Mouse (Mus musculus) midbrain, embryonic 11.5 days (tissue): Measurements from ENCODE around the gene Crybg3. TPM values are rescaled to one million over a fixed set of nuclear protein-coding genes. Genes with fewer than 3 reads are reported as not detected.

Experiments used
- ATAC-seq: fragments of 200-750 bp; cut with Nextera tagmentation; 2 replicates; pipeline ENCODE4 v1.8.0; 2017; ENCODE audit warnings: moderate TSS enrichment, moderate library complexity; ENCODE audit not compliant: low FRiP score
- DNase-seq: peaks from one replicate; pipeline ENCODE4 v3.0.0; 2015; ENCODE audit warnings: low spot score; ENCODE audit errors: missing footprints
- H3K27ac ChIP-seq: fragments of 300-500 bp; sonication (generic); 2 replicates; pipeline ENCODE4 v1.5.1; 2014; ENCODE audit warnings: low read depth, low read length
- H3K27me3 ChIP-seq: fragments of 300-500 bp; sonication (generic); 2 replicates; pipeline ENCODE4 v1.6.1; 2014; ENCODE audit warnings: mild to moderate bottlenecking, low read length, moderate library complexity, mixed read lengths; ENCODE audit not compliant: control insufficient read depth, insufficient read depth
- H3K36me3 ChIP-seq: fragments of 300-500 bp; sonication (generic); 2 replicates; pipeline ENCODE4 v1.6.1; 2014; ENCODE audit warnings: mild to moderate bottlenecking, low read length, moderate library complexity, mixed read lengths; ENCODE audit not compliant: control insufficient read depth, insufficient read depth
- H3K4me1 ChIP-seq: fragments of 300-500 bp; sonication (generic); 2 replicates; pipeline ENCODE4 v1.6.1; 2014; ENCODE audit warnings: low read length; ENCODE audit not compliant: control insufficient read depth, insufficient read depth
- H3K4me2 ChIP-seq: fragments of 300-500 bp; sonication (generic); 2 replicates; pipeline ENCODE4 v1.6.1; 2014; ENCODE audit warnings: mild to moderate bottlenecking, moderate library complexity
- H3K4me3 ChIP-seq: fragments of 300-500 bp; sonication (generic); 2 replicates; pipeline ENCODE4 v1.5.1; 2014; ENCODE audit warnings: low read depth, low read length
- H3K9ac ChIP-seq: fragments of 300-500 bp; sonication (generic); 2 replicates; pipeline ENCODE4 v1.6.1; 2014; ENCODE audit warnings: low read length
- H3K9me3 ChIP-seq: fragments of 300-500 bp; sonication (generic); 2 replicates; pipeline ENCODE4 v1.6.1; 2016; ENCODE audit warnings: low read length; ENCODE audit not compliant: control insufficient read depth
- WGBS: fragments of 180-500 bp; shearing (Covaris S2); extraction: QIAGEN DNeasy Blood & Tissue Kit; methylation state at CpG from one replicate; pipeline ENCODE4 v1.1.7; 2014; 5-methylcytosine and 5-hydroxymethylcytosine counted together
- polyA plus RNA-seq: library from polyadenylated mRNA; unstranded; fragments of >200 nt; fragmentation: Nextera tagmentation; extraction: Ambion mirVana; gene quantifications from 2 replicates; pipeline ENCODE4 v1.2.1, GENCODE M21; 2014

Gene Crybg3
- polyA plus RNA-seq, 1 experiment from 2014 or later: 6.5 TPM

DNA sequence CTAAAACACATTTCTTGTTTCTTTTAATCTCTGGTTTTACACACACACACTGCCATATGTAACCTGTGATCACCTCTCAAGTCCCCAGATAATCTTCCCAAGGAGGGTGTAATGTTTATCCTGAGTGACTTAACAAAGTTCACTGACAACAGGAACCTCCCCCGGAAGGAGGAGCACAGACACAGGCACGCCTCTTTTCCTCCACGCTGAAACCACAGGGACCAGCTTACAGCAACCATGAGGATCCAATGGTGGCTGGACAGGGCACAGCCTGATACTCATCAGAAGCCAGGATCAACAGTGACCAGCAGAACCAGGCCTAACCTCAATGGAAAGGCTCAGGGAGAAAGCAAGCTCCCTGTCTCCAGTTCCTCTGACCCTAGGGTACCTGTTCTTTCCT lies 68.2 kb downstream of the Crybg3 start:
- WGBS: 37% methylated on average over 3 of the region's 3 CpGs
- Histone ChIP-seq H3K36me3 (no peaks in the 10 kb centered on the region), H3K4me3 (no peak overlapping the region), H3K4me2 (no peak overlapping the region), H3K27ac (no peak overlapping the region), H3K9me3 (no peaks in the 10 kb centered on the region), H3K9ac (no peak overlapping the region), H3K27me3 (no peaks in the 10 kb centered on the region), H3K4me1 (no peaks in the 10 kb centered on the region)
- no peak for DNase-seq
- ATAC-seq: no peak

DNA sequence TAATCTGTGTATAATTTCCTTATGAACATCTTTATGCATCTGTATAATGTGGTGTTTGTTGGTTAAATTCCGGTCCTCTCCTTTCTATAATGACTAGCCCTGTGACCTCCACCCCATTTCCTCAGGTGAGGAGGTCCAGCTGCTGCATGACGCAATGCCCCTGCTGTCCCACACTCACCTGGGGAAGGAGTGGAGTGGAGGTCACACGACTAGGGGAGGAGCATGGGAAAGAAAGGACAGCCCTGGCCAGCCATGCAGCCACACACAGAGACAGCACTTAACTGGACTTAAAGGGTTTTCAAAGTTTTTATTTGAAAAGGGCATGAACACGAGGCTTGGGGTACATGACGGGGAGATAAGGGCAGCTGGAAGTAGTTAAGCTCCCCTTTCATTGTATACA lies 69.5 kb downstream of the Crybg3 start:
- no peak overlapping the region for H3K4me2 ChIP-seq
- ATAC-seq (no peak), DNase-seq (no peak)
- H3K4me3 ChIP-seq: no peak overlapping the region
- H3K4me1 ChIP-seq: no peaks in the 10 kb centered on the region
- H3K9ac ChIP-seq: no peak overlapping the region
- no peaks in the 10 kb centered on the region for H3K9me3 ChIP-seq
- 83% methylated on average over 5 of the region's 5 CpGs for WGBS
- no peaks in the 10 kb centered on the region for H3K36me3 ChIP-seq
- no peak overlapping the region for H3K27ac ChIP-seq
- no peaks in the 10 kb centered on the region for H3K27me3 ChIP-seq

DNA sequence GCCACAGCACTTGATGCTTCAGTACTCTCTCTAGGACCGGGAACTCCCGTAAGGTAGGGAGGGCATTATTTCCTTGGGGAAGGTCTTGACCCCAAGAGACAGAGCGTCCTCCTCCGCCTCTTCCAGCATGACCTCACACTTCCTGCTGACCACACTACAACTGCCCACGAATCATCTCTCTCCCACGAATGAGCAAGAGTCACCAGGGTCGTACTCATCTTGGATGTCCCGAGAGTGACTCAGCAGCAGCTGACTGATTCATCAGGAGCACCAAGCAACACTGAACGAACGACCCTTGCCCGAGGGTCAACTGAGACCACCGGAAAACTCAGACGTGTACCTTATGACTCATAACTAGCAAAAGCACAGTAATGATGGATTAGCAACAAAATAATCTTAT lies 71.2 kb downstream of the Crybg3 start:
- ATAC-seq (no peak), DNase-seq (no peak)
- no peak overlapping the region for H3K27ac ChIP-seq
- no peaks in the 10 kb centered on the region for H3K4me1 ChIP-seq
- H3K27me3 ChIP-seq: no peaks in the 10 kb centered on the region
- H3K9ac ChIP-seq: no peak overlapping the region
- no peak overlapping the region for H3K4me2 ChIP-seq
- 92% methylated on average over 13 of the region's 13 CpGs for WGBS
- H3K36me3 ChIP-seq: no peaks in the 10 kb centered on the region
- H3K9me3 ChIP-seq: no peaks in the 10 kb centered on the region
- H3K4me3 ChIP-seq: no peak overlapping the region

DNA sequence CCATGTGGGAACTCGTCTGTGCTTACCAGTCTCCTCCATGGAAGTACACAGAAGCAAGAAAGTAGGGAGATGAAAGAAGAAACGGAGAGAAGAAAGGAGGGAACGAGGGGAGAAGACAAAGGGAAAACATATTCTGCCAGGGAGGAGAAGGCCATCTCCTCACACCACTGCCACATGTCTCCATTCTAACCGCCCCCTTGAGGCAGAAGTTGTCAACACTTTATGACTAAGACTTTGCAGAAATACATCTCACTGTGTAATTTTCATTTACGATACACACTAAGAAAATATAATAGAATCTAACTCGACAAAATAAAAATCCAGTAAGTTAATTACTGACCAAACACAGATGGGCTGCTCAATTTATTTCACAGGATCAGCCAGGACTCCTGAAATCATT lies 73.8 kb downstream of the Crybg3 start:
- H3K9ac ChIP-seq: no peak overlapping the region
- H3K4me2 ChIP-seq: no peak overlapping the region
- H3K27ac ChIP-seq: no peak overlapping the region
- no peaks in the 10 kb centered on the region for H3K4me1 ChIP-seq
- WGBS: 81% methylated on average over 6 of the region's 6 CpGs
- DNase-seq: no peak
- H3K27me3 ChIP-seq: no peaks in the 10 kb centered on the region
- no peaks in the 10 kb centered on the region for H3K36me3 ChIP-seq
- no peak for ATAC-seq
- no peaks in the 10 kb centered on the region for H3K9me3 ChIP-seq
- no peak overlapping the region for H3K4me3 ChIP-seq

DNA sequence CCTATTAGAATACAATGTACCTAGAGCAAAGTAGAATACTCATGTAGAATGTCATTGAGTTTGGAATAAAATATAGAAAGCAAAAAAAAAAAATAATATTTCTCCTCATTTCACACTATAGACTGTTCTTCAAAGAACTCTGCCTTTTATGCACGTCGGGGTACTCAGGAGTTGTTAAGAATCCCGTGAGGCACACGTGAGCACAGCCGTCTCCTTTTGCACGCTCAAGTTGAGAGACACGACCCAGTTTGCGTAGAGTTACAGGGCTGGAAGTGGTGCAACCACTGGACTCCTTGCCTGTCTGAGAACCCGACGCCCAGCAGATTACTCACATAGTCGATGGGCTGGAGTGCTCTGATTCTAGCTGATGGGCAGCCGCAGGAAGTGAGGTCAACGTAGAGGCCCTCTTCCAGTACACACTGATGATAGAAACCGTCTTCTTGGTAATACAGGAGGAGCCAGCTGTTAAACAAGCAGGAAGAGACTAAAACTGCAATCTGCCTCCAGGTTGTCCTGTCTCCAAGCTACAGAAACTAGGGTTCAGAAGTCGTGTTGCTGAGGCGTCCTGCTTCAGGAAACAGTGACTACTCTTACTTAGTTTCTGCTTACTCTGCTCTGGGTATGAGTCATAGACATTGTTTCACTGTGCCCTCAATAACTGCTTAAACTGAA lies 78.9 kb downstream of the Crybg3 start:
- 93% methylated on average over 16 of the region's 16 CpGs for WGBS
- ATAC-seq (no peak), DNase-seq (no peak)
- Histone ChIP-seq H3K27ac (no peak overlapping the region), H3K9me3 (no peaks in the 10 kb centered on the region), H3K36me3 (no peaks in the 10 kb centered on the region), H3K9ac (no peak overlapping the region), H3K4me1 (no peaks in the 10 kb centered on the region), H3K27me3 (no peaks in the 10 kb centered on the region), H3K4me3 (no peak overlapping the region), H3K4me2 (no peak overlapping the region)

DNA sequence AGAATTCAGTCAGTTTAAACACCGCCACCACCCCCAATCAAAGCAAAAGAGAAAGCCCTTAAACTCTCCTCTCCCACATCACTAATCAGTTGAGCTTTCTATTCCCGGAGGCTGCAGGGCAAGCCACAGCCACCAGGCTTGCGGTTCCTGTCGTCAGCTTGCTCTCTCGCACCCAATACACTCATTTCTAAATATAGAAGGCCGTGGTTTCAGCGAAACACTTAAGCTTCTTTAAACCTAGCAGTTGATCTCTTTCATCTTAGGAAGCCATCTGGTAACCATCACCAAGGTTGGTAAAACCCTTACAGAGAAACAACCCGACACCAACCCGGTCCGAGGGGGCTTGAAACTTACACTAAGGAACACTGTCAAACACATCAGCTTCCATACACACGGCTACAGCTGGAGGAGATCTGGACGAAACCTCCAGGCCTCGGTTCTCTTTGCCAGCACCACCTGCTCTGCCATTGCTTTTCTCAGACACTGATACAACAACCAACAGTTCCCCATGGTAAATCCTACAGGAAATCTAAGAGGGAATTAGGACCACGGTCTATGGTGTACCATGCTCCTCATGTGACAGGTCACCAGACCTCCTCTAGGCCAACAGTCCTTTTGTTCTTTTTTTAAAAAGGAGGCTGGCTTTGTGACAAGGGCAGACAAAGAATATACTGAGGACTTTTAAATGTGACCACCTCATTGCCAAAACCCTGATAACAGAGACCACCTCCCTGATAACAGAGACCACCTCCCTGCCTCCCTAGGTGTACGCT lies 83.1 kb downstream of the Crybg3 start:
- Histone ChIP-seq H3K27me3 (no peaks in the 10 kb centered on the region), H3K4me2 (no peak overlapping the region), H3K27ac (no peak overlapping the region), H3K36me3 (no peaks in the 10 kb centered on the region), H3K9ac (no peak overlapping the region), H3K4me1 (no peaks in the 10 kb centered on the region), H3K4me3 (no peak overlapping the region), H3K9me3 (no peaks in the 10 kb centered on the region; the same call in 1 of the 2 replicates)
- ATAC-seq (no peak), DNase-seq (no peak)
- WGBS: 83% methylated on average over 15 of the region's 15 CpGs

DNA sequence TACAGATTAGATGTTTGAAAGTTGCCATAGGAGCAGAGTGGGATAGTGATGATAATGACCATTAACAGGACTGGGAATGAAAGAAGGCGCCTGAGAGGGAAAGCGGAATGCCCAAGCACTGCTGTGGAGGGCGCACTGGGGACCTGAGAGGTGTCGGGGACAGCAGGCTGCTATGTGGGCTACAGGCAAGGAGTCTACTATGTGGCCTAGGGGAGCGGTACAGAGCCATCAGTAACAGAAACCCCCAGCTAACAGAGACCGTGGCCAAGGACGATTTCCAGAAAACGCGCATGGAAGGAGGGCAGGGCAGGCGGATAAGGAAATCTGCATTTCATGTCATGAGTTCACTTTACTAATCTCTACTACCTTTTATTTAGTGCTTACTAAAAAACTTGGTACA lies 83.8 kb downstream of the Crybg3 start:
- no peak overlapping the region for H3K27ac ChIP-seq
- H3K9ac ChIP-seq: no peak overlapping the region
- no peaks in the 10 kb centered on the region; the same call in 1 of the 2 replicates for H3K9me3 ChIP-seq
- no peaks in the 10 kb centered on the region for H3K27me3 ChIP-seq
- ATAC-seq: no peak
- no peak overlapping the region for H3K4me3 ChIP-seq
- H3K4me1 ChIP-seq: no peaks in the 10 kb centered on the region
- WGBS: 95% methylated on average over 10 of the region's 10 CpGs
- no peak for DNase-seq
- H3K4me2 ChIP-seq: no peak overlapping the region
- H3K36me3 ChIP-seq: no peaks in the 10 kb centered on the region

DNA sequence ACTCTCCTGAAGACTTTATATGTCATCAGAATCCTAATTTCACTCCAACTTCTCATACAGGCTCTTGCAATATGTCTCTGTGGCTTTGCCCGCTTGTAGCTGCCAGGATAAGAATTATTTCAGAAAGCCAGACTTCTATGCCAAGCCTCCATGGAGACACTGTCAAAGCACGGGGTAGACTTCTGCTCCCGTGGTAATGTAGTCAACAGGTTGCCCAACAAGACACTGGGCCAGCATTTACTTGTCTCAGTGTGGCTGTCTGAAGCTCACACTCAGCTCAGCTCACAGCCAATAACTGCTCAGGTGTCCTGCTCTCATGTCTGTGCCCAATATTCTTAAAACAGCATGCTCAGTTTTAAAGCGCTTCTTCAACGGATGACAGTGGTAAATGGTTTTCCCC lies 85.6 kb downstream of the Crybg3 start:
- DNase-seq: no peak
- Histone ChIP-seq H3K9me3 (no peaks in the 10 kb centered on the region; the same call in 1 of the 2 replicates), H3K4me1 (no peaks in the 10 kb centered on the region), H3K36me3 (no peaks in the 10 kb centered on the region), H3K27me3 (no peaks in the 10 kb centered on the region), H3K27ac (no peak overlapping the region), H3K4me2 (no peak overlapping the region), H3K4me3 (no peak overlapping the region), H3K9ac (no peak overlapping the region)
- WGBS: 95% methylated on average over 5 of the region's 5 CpGs
- no peak for ATAC-seq

DNA sequence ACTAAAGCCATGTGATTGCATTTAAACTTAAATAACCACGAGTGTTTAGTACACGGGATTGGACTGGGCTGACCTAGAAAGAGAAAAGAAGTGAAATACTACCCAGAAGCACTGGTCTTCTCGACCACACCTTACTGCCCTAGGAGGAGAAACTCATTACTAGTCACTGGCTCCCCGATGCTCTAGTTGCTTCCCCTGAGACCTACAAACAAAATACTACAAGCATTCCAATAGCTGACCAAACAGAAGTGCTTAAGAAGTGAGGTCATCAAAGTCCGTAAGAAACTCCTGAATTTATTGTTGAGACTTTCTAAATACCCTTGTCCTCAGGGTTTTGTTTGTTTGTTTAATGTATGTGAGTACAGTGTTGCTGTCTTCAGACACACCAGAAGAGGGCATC lies 90.9 kb downstream of the Crybg3 start:
- Histone ChIP-seq H3K36me3 (no peaks in the 10 kb centered on the region), H3K27ac (no peak overlapping the region), H3K9me3 (no peaks in the 10 kb centered on the region), H3K4me3 (no peak overlapping the region), H3K9ac (no peak overlapping the region), H3K4me1 (no peaks in the 10 kb centered on the region), H3K27me3 (no peaks in the 10 kb centered on the region), H3K4me2 (no peak overlapping the region)
- 90% methylated on average over 5 of the region's 5 CpGs for WGBS
- DNase-seq (no peak), ATAC-seq (no peak)
